Mouse (Mus musculus) heart, embryonic 14.5 days (tissue): ENCODE measurements around the gene Amz1. TPM values are rescaled to one million over a fixed set of nuclear protein-coding genes. Genes with fewer than 3 reads are reported as not detected.
A peak's percentile ranks its signal among the peaks of the same experiment; 100 is the strongest.

Experiments
- ATAC-seq: fragments of 200-750 bp; cut with Nextera tagmentation; 2 replicates; pipeline ENCODE4 v1.8.0; 2017; ENCODE audit warnings: low read depth, moderate TSS enrichment; ENCODE audit not compliant: insufficient number of reproducible peaks, insufficient read depth, low FRiP score
- H3K27ac ChIP-seq, 2 experiments: fragments of 200-500 bp in 1 of 2; fragments of 300-500 bp in 1 of 2; sonication (generic) in 1 of 2; replicated peaks in 1 of 2; 2 replicates each; pipeline ENCODE4 v1.5.1; 2012 to 2014; ENCODE audit warnings: low read depth in 2 of 2, low read length in 2 of 2, control low read depth in 1 of 2, mild to moderate bottlenecking in 1 of 2, mixed read lengths in 1 of 2; ENCODE audit not compliant: control insufficient read depth in 1 of 2, insufficient read depth in 1 of 2
- H3K27me3 ChIP-seq: fragments of 300-500 bp; sonication (generic); 2 replicates; pipeline ENCODE4 v1.6.1; 2014; ENCODE audit warnings: mild to moderate bottlenecking, low read length, control low read depth; ENCODE audit not compliant: control insufficient read depth, insufficient read depth
- H3K36me3 ChIP-seq: fragments of 300-500 bp; sonication (generic); 2 replicates; pipeline ENCODE4 v1.6.1; 2014; ENCODE audit warnings: mild to moderate bottlenecking, control low read depth, low read length, mixed read lengths; ENCODE audit not compliant: control insufficient read depth, insufficient read depth
- H3K4me1 ChIP-seq, 2 experiments: fragments of 200-500 bp in 1 of 2; fragments of 300-500 bp in 1 of 2; sonication (generic) in 1 of 2; 2 replicates each; pipeline ENCODE4 v1.6.1; 2012 to 2014; ENCODE audit warnings: low read length in 2 of 2, control low read depth in 1 of 2, mixed read lengths in 1 of 2; ENCODE audit not compliant: control insufficient read depth in 2 of 2, insufficient read depth in 2 of 2
- H3K4me2 ChIP-seq: fragments of 300-500 bp; sonication (generic); 2 replicates; pipeline ENCODE4 v1.6.1; 2014; ENCODE audit warnings: mild to moderate bottlenecking, low read length
- H3K4me3 ChIP-seq, 2 experiments: fragments of 200-500 bp in 1 of 2; fragments of 300-500 bp in 1 of 2; sonication (generic) in 1 of 2; 2 replicates each; pipeline ENCODE4 v1.5.1; 2012 to 2014; ENCODE audit warnings: low read length in 2 of 2, mild to moderate bottlenecking in 2 of 2, control low read depth in 1 of 2, low read depth in 1 of 2, moderate library complexity in 1 of 2; ENCODE audit not compliant: control insufficient read depth in 1 of 2, insufficient read depth in 1 of 2
- H3K9ac ChIP-seq: fragments of 300-500 bp; sonication (generic); 2 replicates; pipeline ENCODE4 v1.6.1; 2014; ENCODE audit warnings: mild to moderate bottlenecking, low read length
- H3K9me3 ChIP-seq: fragments of 300-500 bp; sonication (generic); 2 replicates; pipeline ENCODE4 v1.6.1; 2016; ENCODE audit warnings: low read length, control low read depth; ENCODE audit not compliant: control insufficient read depth
- WGBS: fragments of 180-500 bp; shearing (Covaris S2); extraction: QIAGEN DNeasy Blood & Tissue Kit; methylation state at CpG from one replicate; pipeline ENCODE4 v1.1.7; 2014; 5-methylcytosine and 5-hydroxymethylcytosine counted together
- polyA plus RNA-seq: library from polyadenylated mRNA; unstranded; fragments of >200 nt; fragmentation: Nextera tagmentation; extraction: Ambion mirVana; gene quantifications from 2 replicates; pipeline ENCODE4 v1.2.1, GENCODE M21; 2014

Amz1 gene
- polyA plus RNA-seq, 1 experiment from 2014 or later = 1.0 TPM

DNA sequence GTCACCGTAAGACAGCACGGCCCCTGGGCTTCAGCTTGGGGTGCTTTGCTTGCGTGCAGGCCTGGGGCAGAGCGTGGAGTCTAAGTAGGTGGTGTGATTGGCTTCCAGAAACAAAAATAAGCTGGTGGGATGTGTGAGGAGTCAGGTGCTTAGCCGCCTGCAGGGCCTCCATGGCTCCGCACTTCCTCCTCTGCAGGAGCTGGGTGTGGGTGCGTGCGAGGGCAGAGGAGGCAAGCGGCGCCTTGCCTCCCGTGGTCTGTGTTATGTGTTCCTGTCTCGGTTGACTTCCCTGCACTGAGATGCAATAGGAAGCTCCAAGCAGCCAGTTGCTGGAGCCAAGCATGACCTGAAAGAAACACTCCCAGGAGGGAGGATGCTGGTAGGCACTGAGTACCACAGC is 15.9 kb downstream of the Amz1 start:
- WGBS = 76% methylated on average over 12 of the region's 12 CpGs
- Histone ChIP-seq H3K4me3 (no peak overlapping the region), H3K9ac (no peak overlapping the region)

DNA sequence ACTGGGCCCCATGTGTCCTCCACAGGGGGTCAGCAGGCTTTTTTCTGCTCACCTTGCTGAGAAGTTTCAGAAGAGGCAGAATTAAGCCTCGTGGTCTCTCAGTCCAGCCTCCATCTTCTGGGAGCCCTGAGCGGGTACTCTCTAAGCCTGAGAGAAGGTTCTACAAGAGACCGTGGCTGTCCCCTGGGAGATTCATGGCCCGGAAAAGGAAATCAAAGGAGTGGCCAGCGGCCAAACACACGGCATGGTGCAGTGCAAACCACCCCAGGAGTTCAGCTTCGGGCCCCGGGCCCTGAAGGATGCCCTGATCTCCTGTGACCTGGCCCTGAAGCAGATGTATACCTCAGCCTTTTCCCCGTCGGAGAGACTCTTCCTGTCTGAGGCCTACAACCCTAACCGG is 17.1 kb downstream of the Amz1 start:
- WGBS = 63% methylated on average over 11 of the region's 11 CpGs
- peaks cover 13% of the 10 kb centered on the region for H3K27me3 ChIP-seq
- ATAC-seq = no peak

More for the DNA sequence above, 15.9 kb downstream of the Amz1 start:
- Histone ChIP-seq H3K9me3 (no peaks in the 10 kb centered on the region), H3K27me3 (peaks cover 21% of the 10 kb centered on the region), H3K27ac (no peak overlapping the region), H3K4me2 (no peak overlapping the region), H3K4me1 (peaks cover 7 to 10% of the 10 kb centered on the region in 2 experiments; a peak in 3 of 4 replicates), H3K36me3 (no peaks in the 10 kb centered on the region)
- no peak for ATAC-seq

GRCm38 (mm10) chr5:140741877-140742276 is 17.9 kb downstream of the Amz1 start:
- Histone ChIP-seq H3K9ac (no peak overlapping the region), H3K4me3 (no peak overlapping the region), H3K9me3 (no peaks in the 10 kb centered on the region), H3K36me3 (no peaks in the 10 kb centered on the region), H3K4me2 (no peak overlapping the region), H3K27ac (no peak overlapping the region), H3K27me3 (peaks cover 4% of the 10 kb centered on the region), H3K4me1 (peaks cover 0 to 3% of the 10 kb centered on the region in 2 experiments; a peak in 1 of 4 replicates)
- ATAC-seq = no peak

More for the DNA sequence above, 17.1 kb downstream of the Amz1 start:
- Histone ChIP-seq H3K9ac (no peak overlapping the region), H3K27ac (no peak overlapping the region), H3K36me3 (no peaks in the 10 kb centered on the region), H3K4me2 (no peak overlapping the region), H3K4me1 (peaks cover 0 to 3% of the 10 kb centered on the region in 2 experiments; a peak in 1 of 4 replicates), H3K4me3 (no peak overlapping the region), H3K9me3 (no peaks in the 10 kb centered on the region)

- Histone ChIP-seq H3K4me3 (no peak overlapping the region), H3K9ac (no peak overlapping the region), H3K4me2 (no peak overlapping the region), H3K9me3 (no peaks in the 10 kb centered on the region), H3K27me3 (no peaks in the 10 kb centered on the region), H3K27ac (no peak overlapping the region), H3K4me1 (peaks cover 0 to 3% of the 10 kb centered on the region in 2 experiments; a peak in 1 of 4 replicates), H3K36me3 (no peaks in the 10 kb centered on the region)
- no peak for ATAC-seq
- 22% methylated on average over 12 of the region's 12 CpGs for WGBS
Observed at GRCm38 (mm10) chr5:140743706-140744131, 19.8 kb downstream of the Amz1 start.

GRCm38 (mm10) chr5:140748425-140748824 is 24.5 kb downstream of the Amz1 start:
- Histone ChIP-seq H3K27ac (no peak overlapping the region), H3K9ac (no peak overlapping the region), H3K36me3 (no peaks in the 10 kb centered on the region), H3K9me3 (peaks cover 5% of the 10 kb centered on the region), H3K4me2 (no peak overlapping the region), H3K27me3 (no peaks in the 10 kb centered on the region), H3K4me1 (0 out of 4 replicates have a peak, but pooled peaks cover 3% of the 10 kb centered on the region in 2 experiments), H3K4me3 (no peak overlapping the region)
- no peak for ATAC-seq
- 85% methylated on average over 10 of the region's 10 CpGs for WGBS

DNA sequence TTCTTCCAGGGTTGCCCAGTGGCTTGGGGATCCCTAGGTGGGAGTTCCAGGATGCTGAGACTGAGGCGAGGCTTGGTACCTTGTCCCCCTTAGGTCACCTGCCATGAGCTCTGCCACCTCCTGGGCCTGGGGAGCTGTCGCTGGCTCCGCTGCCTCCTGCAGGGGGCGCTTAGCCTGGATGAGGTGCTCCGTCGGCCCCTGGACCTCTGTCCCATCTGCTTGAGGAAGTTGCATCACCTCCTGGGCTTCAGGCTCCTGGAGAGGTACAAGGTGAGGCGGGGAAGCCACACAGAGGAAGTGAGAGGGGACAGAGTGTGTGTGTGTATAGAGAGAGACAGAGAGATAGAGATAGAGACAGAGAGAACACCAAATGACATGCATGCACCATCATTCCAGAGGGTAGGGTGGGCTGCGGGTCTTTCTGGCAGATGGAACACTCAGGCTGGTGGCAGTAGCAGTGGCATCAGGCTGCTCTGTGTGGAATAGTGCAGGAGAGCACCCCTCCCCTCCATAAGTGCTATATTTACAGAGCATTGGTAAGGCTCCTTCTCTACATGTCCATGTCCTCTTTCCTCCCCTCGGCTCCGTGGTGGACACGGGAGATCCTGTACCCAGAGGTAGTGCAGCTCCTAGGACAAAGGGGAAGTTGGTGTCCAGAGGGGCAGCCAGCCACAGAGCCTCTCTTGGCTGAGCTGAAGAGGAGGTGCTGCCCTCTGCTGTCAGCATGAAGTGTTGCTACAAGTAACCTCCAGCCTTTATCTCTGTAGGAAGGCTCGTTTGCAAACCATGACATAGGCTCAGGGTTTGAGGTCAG is 25.3 kb downstream of the Amz1 start:
- peak overlapping the region; percentile 46; the same call in 1 of the 2 replicates for H3K9ac ChIP-seq
- H3K27ac ChIP-seq = no peak overlapping the region
- peak; percentile 60 for ATAC-seq
- WGBS = 15% methylated on average over 12 of the region's 12 CpGs
- H3K36me3 ChIP-seq = no peaks in the 10 kb centered on the region
- peak overlapping the region; percentile 16 to 35 for H3K4me3 ChIP-seq
- peaks cover 5% of the 10 kb centered on the region for H3K9me3 ChIP-seq
- peak overlapping the region; percentile 54 for H3K4me2 ChIP-seq
- 0 out of 4 replicates have a peak, but pooled peaks cover 3% of the 10 kb centered on the region in 2 experiments for H3K4me1 ChIP-seq
- no peaks in the 10 kb centered on the region for H3K27me3 ChIP-seq

DNA sequence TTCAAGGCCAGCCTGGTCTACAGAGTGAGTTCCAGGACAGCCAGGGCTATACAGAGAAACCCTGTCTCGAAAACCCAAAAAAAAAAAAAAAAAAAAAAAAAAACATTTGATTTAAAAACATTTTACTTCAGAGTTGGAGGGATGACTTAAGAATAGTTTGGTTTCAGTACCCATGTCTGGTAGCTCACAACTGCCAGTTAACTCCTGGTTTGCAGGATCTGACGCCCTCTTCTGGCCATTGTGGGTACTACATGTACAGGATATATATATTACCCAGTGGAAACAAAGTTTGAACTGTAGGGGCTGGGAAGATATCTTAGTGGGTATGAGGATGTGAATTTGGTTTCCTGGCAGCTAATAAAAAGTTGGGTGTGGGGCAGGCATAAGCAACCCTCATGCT is 27.0 kb downstream of the Amz1 start:
- H3K9ac ChIP-seq = no peak overlapping the region
- H3K4me2 ChIP-seq = no peak overlapping the region
- no peaks in the 10 kb centered on the region for H3K27me3 ChIP-seq
- no peak overlapping the region for H3K4me3 ChIP-seq
- H3K4me1 ChIP-seq = peaks cover 7% of the 10 kb centered on the region in 2 experiments
- ATAC-seq = no peak
- 0 out of 2 replicates have a peak, but pooled peaks cover 6% of the 10 kb centered on the region for H3K36me3 ChIP-seq
- no peak overlapping the region for H3K27ac ChIP-seq
- WGBS = 3% methylated on average over 1 of the region's 2 CpGs
- peaks cover 5% of the 10 kb centered on the region for H3K9me3 ChIP-seq
